Mouse (Mus musculus) CH12.LX (cell line): Measurements from ENCODE around the gene Rngtt. TPM values are rescaled to one million over a fixed set of nuclear protein-coding genes. Genes with fewer than 3 reads are reported as not detected.

Source experiments
- DNase-seq: peaks from one replicate; pipeline ENCODE4 v3.0.0-alpha.2; 2013; ENCODE audit errors: extremely low read depth
- H3K27ac ChIP-seq: 2 replicates; pipeline ENCODE4 v1.5.1; 2012; ENCODE audit warnings: low read depth, mild to moderate bottlenecking, control low read depth, moderate library complexity; ENCODE audit not compliant: insufficient read depth
- H3K27me3 ChIP-seq: replicated peaks from 2 replicates; pipeline ENCODE3; 2012; ENCODE audit warnings: inconsistent platforms
- H3K36me3 ChIP-seq, 2 experiments: replicated peaks in 1 of 2; 2 replicates each; pipeline versions ENCODE3 to v1.6.1; 2012; ENCODE audit warnings: inconsistent platforms in 1 of 2, low read length in 1 of 2, mild to moderate bottlenecking in 1 of 2, mixed read lengths in 1 of 2, moderate library complexity in 1 of 2; ENCODE audit not compliant: control insufficient read depth in 1 of 2, insufficient read depth in 1 of 2
- H3K4me1 ChIP-seq, 2 experiments: 2 replicates each; pipeline ENCODE4 v1.6.1; 2012; ENCODE audit warnings: inconsistent platforms in 1 of 2, moderate library complexity in 1 of 2; ENCODE audit not compliant: insufficient read depth in 2 of 2, control insufficient read depth in 1 of 2
- H3K4me2 ChIP-seq: 2 replicates; pipeline ENCODE4 v1.6.1; 2012; ENCODE audit warnings: low read depth, mild to moderate bottlenecking, control low read depth; ENCODE audit not compliant: poor library complexity, insufficient read depth, severe bottlenecking
- H3K4me3 ChIP-seq, 3 experiments: fragments of 150-350 bp in 1 of 3; sonication (generic) in 1 of 3; replicated peaks in 1 of 3; 2 replicates each; pipeline versions ENCODE3 to v1.5.1; 2011 to 2012; ENCODE audit warnings: low read depth in 2 of 3, low read length in 2 of 3, mild to moderate bottlenecking in 2 of 3, moderate library complexity in 2 of 3, control low read depth in 1 of 3, improper control_type of control experiment in 1 of 3, inconsistent platforms in 1 of 3, mixed read lengths in 1 of 3; ENCODE audit not compliant: poor library complexity in 1 of 3
- H3K79me2 ChIP-seq: replicated peaks from 2 replicates; pipeline ENCODE4 v1.6.1; 2012; ENCODE audit warnings: mild to moderate bottlenecking, moderate library complexity; ENCODE audit not compliant: control insufficient read depth, poor library complexity, insufficient read depth, severe bottlenecking; ENCODE audit errors: extremely low read depth
- H3K9ac ChIP-seq: 2 replicates; pipeline ENCODE4 v1.6.1; 2012; ENCODE audit warnings: low read depth, mild to moderate bottlenecking, control low read depth, moderate library complexity; ENCODE audit not compliant: insufficient read depth
- H3K9me3 ChIP-seq: replicated peaks from 2 replicates; pipeline ENCODE3; 2012; ENCODE audit warnings: low read length, inconsistent platforms, mixed read lengths
- BHLHE40 ChIP-seq: IDR thresholded peaks from 2 replicates; pipeline ENCODE4 v1.6.1; 2011; ENCODE audit warnings: mild to moderate bottlenecking, low read depth, low read length, improper control_type of control experiment
- CTCF ChIP-seq, 2 experiments: IDR thresholded peaks in 1 of 2; conservative IDR thresholded peaks in 1 of 2; 2 replicates each; pipeline ENCODE4 v1.5.1; 2011 to 2012; ENCODE audit warnings: low read depth in 2 of 2, low read length in 2 of 2, improper control_type of control experiment in 1 of 2, inconsistent platforms in 1 of 2, mild to moderate bottlenecking in 1 of 2, moderate library complexity in 1 of 2
- E2F4 ChIP-seq: IDR thresholded peaks from 2 replicates; pipeline ENCODE4 v1.6.1; 2011; ENCODE audit warnings: low read depth, low read length, improper control_type of control experiment; ENCODE audit not compliant: insufficient replicate concordance
- ELF1 ChIP-seq: IDR thresholded peaks from 2 replicates; pipeline ENCODE4 v1.6.1; 2014; ENCODE audit warnings: low read depth, mild to moderate bottlenecking, inconsistent platforms, low read length, improper control_type of control experiment
- ETS1 ChIP-seq: conservative IDR thresholded peaks from 2 replicates; pipeline ENCODE4 v1.6.1; 2012; ENCODE audit warnings: low read depth, mild to moderate bottlenecking, inconsistent platforms, low read length, improper control_type of control experiment, moderate library complexity
- GABPA ChIP-seq: IDR thresholded peaks from 2 replicates; pipeline ENCODE4 v1.6.1; 2012; ENCODE audit warnings: low read depth, low read length, improper control_type of control experiment, inconsistent platforms; ENCODE audit not compliant: insufficient replicate concordance
- HCFC1 ChIP-seq: IDR thresholded peaks from 2 replicates; pipeline ENCODE4 v1.6.1; 2012; ENCODE audit warnings: low read depth, mild to moderate bottlenecking, inconsistent platforms, low read length, improper control_type of control experiment
- IRF4 ChIP-seq: IDR thresholded peaks from 2 replicates; pipeline ENCODE4 v1.6.1; 2014; ENCODE audit warnings: low read depth, mild to moderate bottlenecking, inconsistent platforms, low read length, improper control_type of control experiment
- JUN ChIP-seq: IDR thresholded peaks from 2 replicates; pipeline ENCODE4 v1.6.1; 2011; ENCODE audit warnings: low read depth, mild to moderate bottlenecking, low read length, improper control_type of control experiment, moderate library complexity; ENCODE audit not compliant: insufficient read depth
- KAT2A ChIP-seq: IDR thresholded peaks from 2 replicates; pipeline ENCODE4 v1.6.1; 2012; ENCODE audit warnings: low read length, improper control_type of control experiment, inconsistent platforms; ENCODE audit not compliant: insufficient replicate concordance
- MAFK ChIP-seq: IDR thresholded peaks from 2 replicates; pipeline ENCODE4 v1.6.1; 2011; ENCODE audit warnings: low read length, improper control_type of control experiment; ENCODE audit not compliant: insufficient replicate concordance
- MAX ChIP-seq: IDR thresholded peaks from 2 replicates; pipeline ENCODE4 v1.6.1; 2011; ENCODE audit warnings: low read length, improper control_type of control experiment
- MAZ ChIP-seq: IDR thresholded peaks from 2 replicates; pipeline ENCODE4 v1.6.1; 2012; ENCODE audit warnings: low read depth, mild to moderate bottlenecking, inconsistent platforms, low read length, improper control_type of control experiment, moderate library complexity
- MEF2A ChIP-seq: IDR thresholded peaks from 2 replicates; pipeline ENCODE4 v1.6.1; 2014; ENCODE audit warnings: low read depth, mild to moderate bottlenecking, inconsistent platforms, low read length, improper control_type of control experiment, borderline replicate concordance
- MXI1 ChIP-seq: IDR thresholded peaks from 2 replicates; pipeline ENCODE4 v1.6.1; 2011; ENCODE audit warnings: mild to moderate bottlenecking, low read depth, low read length, improper control_type of control experiment
- PAX5 ChIP-seq: IDR thresholded peaks from 2 replicates; pipeline ENCODE4 v1.6.1; 2012; ENCODE audit warnings: low read length, inconsistent platforms, mixed read lengths
- POLR2A ChIP-seq: IDR thresholded peaks from 2 replicates; pipeline ENCODE4 v1.6.1; 2011; ENCODE audit warnings: low read depth, mild to moderate bottlenecking, improper control_type of control experiment, low read length
- RAD21 ChIP-seq: IDR thresholded peaks from 2 replicates; pipeline ENCODE4 v1.6.1; 2011; ENCODE audit warnings: low read depth, mild to moderate bottlenecking, low read length, improper control_type of control experiment, moderate library complexity
- RCOR1 ChIP-seq: conservative IDR thresholded peaks from 2 replicates; pipeline ENCODE4 v1.6.1; 2012; ENCODE audit warnings: low read depth, mild to moderate bottlenecking, inconsistent platforms, low read length, improper control_type of control experiment
- SIN3A ChIP-seq: IDR thresholded peaks from 2 replicates; pipeline ENCODE4 v1.6.1; 2012; ENCODE audit warnings: low read length, improper control_type of control experiment, inconsistent platforms
- TBP ChIP-seq: conservative IDR thresholded peaks from 2 replicates; pipeline ENCODE4 v1.6.1; 2011; ENCODE audit warnings: low read depth, low read length, improper control_type of control experiment
- UBTF ChIP-seq: IDR thresholded peaks from 2 replicates; pipeline ENCODE4 v1.6.1; 2012; ENCODE audit warnings: low read depth, mild to moderate bottlenecking, inconsistent platforms, low read length, improper control_type of control experiment, moderate library complexity
- USF1 ChIP-seq: IDR thresholded peaks from 2 replicates; pipeline ENCODE4 v1.6.1; 2014; ENCODE audit warnings: low read depth, mild to moderate bottlenecking, inconsistent platforms, low read length, improper control_type of control experiment
- ZC3H11A ChIP-seq: IDR thresholded peaks from 2 replicates; pipeline ENCODE4 v1.6.1; 2012; ENCODE audit warnings: low read depth, mild to moderate bottlenecking, inconsistent platforms, low read length, improper control_type of control experiment
- ZKSCAN1 ChIP-seq: IDR thresholded peaks from 2 replicates; pipeline ENCODE4 v1.6.1; 2012; ENCODE audit warnings: low read depth, inconsistent platforms, low read length, improper control_type of control experiment, borderline replicate concordance
- ZMIZ1 ChIP-seq: IDR thresholded peaks from 2 replicates; pipeline ENCODE4 v1.6.1; 2012; ENCODE audit warnings: low read depth, mild to moderate bottlenecking, inconsistent platforms, low read length, improper control_type of control experiment
- dilution Hi-C: fragments of 300-500 bp; cut with MboI; formaldehyde crosslinking; loops from 2 replicates; pipeline ENCODE4 v1.14.3; 2020; ENCODE audit warnings: low sequenced_read_pairs; ENCODE audit not compliant: extremely low pct_unique_long_range_greater_than_20kb, extremely low pct_ligation_motif_present
- in situ Hi-C: fragments of 300-500 bp; cut with MboI; formaldehyde crosslinking; loops from 3 replicates; pipeline ENCODE4 v1.14.3; 2019; ENCODE audit warnings: low sequenced_read_pairs, low pct_ligation_motif_present, low pct_unique_long_range_greater_than_20kb, mixed read lengths
- polyA plus RNA-seq: library from polyadenylated mRNA; unstranded; fragments of >175 nt; gene quantifications from 2 replicates; pipeline ENCODE4 v1.2.1, GENCODE M21; 2012; ENCODE audit warnings: low read depth; ENCODE audit not compliant: insufficient read length
- total RNA-seq, 2 experiments: library from RNA; depleted of rRNA; stranded (reverse); fragments of 300-350 nt in 1 of 2; fragments of >200 nt in 1 of 2; gene quantifications; 2 replicates each; pipeline ENCODE4 v1.2.3; 2012 to 2014

Gene Rngtt
- total and polyA plus RNA-seq, 3 experiments = 12.5 to 20.1 (median 16.9) TPM

DNA sequence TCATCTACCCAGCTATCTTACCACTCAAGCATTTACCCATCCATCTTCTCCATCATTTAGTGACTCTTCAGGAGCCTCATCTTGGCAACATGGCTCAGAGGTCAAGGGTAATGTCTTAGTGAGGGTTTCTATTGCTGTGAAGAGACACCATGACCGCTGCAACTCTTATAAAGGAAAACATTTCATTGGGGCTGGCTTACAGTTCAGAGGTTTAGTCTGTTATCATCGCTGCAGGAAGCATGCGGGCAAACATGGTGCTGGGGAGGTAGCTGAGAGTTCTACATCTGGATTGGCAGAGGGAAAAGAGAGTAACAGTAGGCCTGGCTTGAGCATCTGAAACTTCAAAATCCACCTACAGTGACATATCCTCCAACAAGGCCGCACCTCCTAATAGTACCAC, 215.2 kb downstream of the Rngtt start:
- no peaks in the 10 kb centered on the region for H3K36me3 ChIP-seq
- TF ChIP-seq MXI1 (no peak), SIN3A (no peak), HCFC1 (no peak), GABPA (no peak), RCOR1 (no peak), MAFK (no peak), BHLHE40 (no peak), ZMIZ1 (no peak), ZC3H11A (no peak), MAX (no peak), USF1 (no peak), ELF1 (no peak), KAT2A (no peak), IRF4 (no peak), MEF2A (no peak), ETS1 (no peak), TBP (no peak)
- no peaks in the 10 kb centered on the region for H3K27me3 ChIP-seq
- no peak overlapping the region for H3K27ac ChIP-seq
- no peaks in the 10 kb centered on the region for H3K79me2 ChIP-seq
- H3K4me2 ChIP-seq = no peak overlapping the region
- no peaks in the 10 kb centered on the region for H3K9me3 ChIP-seq
- no peak overlapping the region for H3K4me3 ChIP-seq
- in situ Hi-C loops (no loop called here), dilution Hi-C loops (no loop called here)
- H3K9ac ChIP-seq = no peak overlapping the region
- no peak for DNase-seq
- no peaks in the 10 kb centered on the region for H3K4me1 ChIP-seq

DNA sequence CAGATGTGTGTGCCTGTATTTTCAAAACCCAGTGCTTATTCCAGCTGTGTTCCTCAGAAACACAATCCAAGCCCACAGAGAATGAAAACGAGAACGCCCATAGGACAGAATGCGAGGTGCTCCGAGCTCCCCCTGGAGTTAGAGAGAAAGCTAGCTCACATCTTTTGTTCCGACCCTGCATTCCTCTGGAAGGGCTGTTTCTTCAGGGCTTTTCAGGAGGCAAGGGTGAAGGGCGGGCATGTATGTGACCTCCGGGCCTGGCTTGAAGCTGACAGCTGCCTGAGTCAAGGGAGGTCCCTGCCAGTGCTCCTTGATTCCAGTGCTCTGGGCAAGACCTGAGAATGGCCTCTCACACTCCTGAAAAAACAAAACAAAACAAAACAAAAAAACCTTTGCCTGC, 216.0 kb downstream of the Rngtt start:
- Histone ChIP-seq H3K36me3 (no peaks in the 10 kb centered on the region), H3K9ac (no peak overlapping the region), H3K4me3 (no peak overlapping the region), H3K9me3 (no peaks in the 10 kb centered on the region), H3K27me3 (no peaks in the 10 kb centered on the region), H3K27ac (no peak overlapping the region), H3K79me2 (no peaks in the 10 kb centered on the region), H3K4me1 (no peaks in the 10 kb centered on the region), H3K4me2 (no peak overlapping the region)
- dilution Hi-C loops (no loop called here), in situ Hi-C loops (no loop called here)
- TF ChIP-seq MXI1 (no peak), PAX5 (no peak), ZKSCAN1 (no peak), POLR2A (no peak), CTCF (conservative IDR thresholded peaks at IDR 0.05 in 1 of 2, IDR thresholded peaks at IDR 0.05 in 1 of 2; ENCODE audit: low read depth in 2 of 2, low read length in 2 of 2) (no peak), E2F4 (no peak), MAX (no peak), HCFC1 (no peak), MAZ (no peak), RAD21 (no peak), UBTF (no peak), USF1 (no peak), JUN (no peak), RCOR1 (no peak), KAT2A (no peak)
- TF ChIP-seq, all 38 proteins: peak for 0
- no peak for DNase-seq
